15 mouse cellular contexts compared by ENCODE assay signal in the genomic region with DNA sequence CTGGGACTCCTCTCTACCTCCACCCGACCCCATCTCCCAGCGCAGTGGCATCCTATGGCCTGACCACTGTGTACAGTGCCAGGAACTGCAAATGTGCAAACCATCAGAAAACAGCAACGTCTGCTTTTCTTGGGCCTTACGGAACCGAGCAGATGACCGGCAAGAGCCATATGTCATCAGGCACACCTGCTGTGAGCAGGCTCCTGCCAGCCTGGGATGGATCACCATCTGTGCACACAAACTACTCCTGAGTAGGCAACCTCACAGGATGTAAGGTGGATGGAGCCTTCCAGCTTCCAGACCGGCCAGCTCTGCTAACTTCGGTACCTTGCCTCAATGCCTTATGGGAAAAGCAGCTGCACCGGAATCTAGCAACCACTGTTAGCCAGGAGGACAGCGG.
DNase-seq lines count a peak whose midpoint lies in the region; ATAC-seq lines count a peak whose summit lies in the region.
"Had no signal": no experiment of that assay in that cellular context is flagged by ENCODE, and none has a peak within 500 bp of the region (broad histone marks: within the 10 kb centered on the region; RNA-seq: fewer than 3 reads in every experiment).

No protein-coding gene starts in this region.

- H3K27ac ChIP-seq in hindbrain, embryonic 10.5 days = peak overlapping the region; percentile 16; the same call in 1 of the 2 replicates
- H3K27ac ChIP-seq in hindbrain, embryonic 12.5 days = no peak overlapping the region
- H3K27ac ChIP-seq: embryonic facial prominence, embryonic 12.5 days; limb, embryonic 12.5 days; liver, embryonic 14.5 days had no signal

- no peak overlapping the region for H3K4me3 ChIP-seq in hindbrain, embryonic 10.5 days
- no peak overlapping the region for H3K4me3 ChIP-seq in hindbrain, embryonic 12.5 days
- H3K4me3 ChIP-seq: embryonic facial prominence, embryonic 12.5 days; limb, embryonic 12.5 days had no signal

- no peaks in the 10 kb centered on the region for H3K27me3 ChIP-seq in hindbrain, embryonic 10.5 days (ENCODE audit: insufficient read depth, poor library complexity, severe bottlenecking)
- H3K27me3 ChIP-seq in hindbrain, embryonic 12.5 days = no peaks in the 10 kb centered on the region
- H3K27me3 ChIP-seq: embryonic facial prominence, embryonic 12.5 days had no signal

- H3K4me1 ChIP-seq in hindbrain, embryonic 10.5 days (replicated peaks) = peaks cover 25% of the 10 kb centered on the region
- peaks cover 18% of the 10 kb centered on the region for H3K4me1 ChIP-seq in hindbrain, embryonic 12.5 days

- H3K36me3 ChIP-seq in hindbrain, embryonic 10.5 days = no peaks in the 10 kb centered on the region
- no peaks in the 10 kb centered on the region for H3K36me3 ChIP-seq in hindbrain, embryonic 12.5 days
- H3K36me3 ChIP-seq: embryonic facial prominence, embryonic 12.5 days; limb, embryonic 12.5 days had no signal

- 81% methylated on average over 10 of the region's 10 CpGs for WGBS in hindbrain, embryonic 10.5 days
- 73% methylated on average over 10 of the region's 10 CpGs for WGBS in hindbrain, embryonic 12.5 days

- H3K4me2 ChIP-seq in hindbrain, embryonic 12.5 days (replicated peaks) = no peak overlapping the region
- H3K4me2 ChIP-seq: embryonic facial prominence, embryonic 12.5 days; limb, embryonic 12.5 days had no signal

- no peak for DNase-seq in hindbrain, embryonic 10.5 days (ENCODE audit: low spot score)
- peak; percentile 36 for DNase-seq in right cerebral cortex, postnatal 25 days
- DNase-seq in right cerebral cortex, adult 2 months (ENCODE audit: low spot score in 2 of 2) = no peak
- peak; percentile 90 to 96 for DNase-seq in cerebellum, postnatal 14 days
- no peak for DNase-seq in gastrocnemius, adult 8-10 months (ENCODE audit: low spot score in 2 of 2)
- DNase-seq in left cerebral cortex, adult 11 months (ENCODE audit: low spot score) = no peak
- DNase-seq: adrenal gland, adult 2 months; gastrocnemius, postnatal 25 days; heart, postnatal 10 days; kidney, postnatal 4 days had no signal

- no peak overlapping the region for H3K9ac ChIP-seq in hindbrain, embryonic 12.5 days
- H3K9ac ChIP-seq: embryonic facial prominence, embryonic 12.5 days; limb, embryonic 12.5 days; liver, embryonic 14.5 days had no signal

- no peak for ATAC-seq in hindbrain, embryonic 12.5 days (ENCODE audit: low FRiP score)
- ATAC-seq: inflammation-experienced regulatory T-cells, adult 6 months had no signal

- no peaks in the 10 kb centered on the region for H3K9me3 ChIP-seq in hindbrain, embryonic 10.5 days
- H3K9me3 ChIP-seq in hindbrain, embryonic 12.5 days (replicated peaks) = no peaks in the 10 kb centered on the region
- H3K9me3 ChIP-seq: embryonic facial prominence, embryonic 12.5 days; limb, embryonic 12.5 days had no signal

Comparison
In these comparisons a context has a peak if more than half of its experiments do, and no peak if none do; other contexts are left out.
1. DNase-seq: peak in right cerebral cortex, postnatal 25 days (single experiment) and cerebellum, postnatal 14 days (2 of 2); none in hindbrain, embryonic 10.5 days (single experiment), right cerebral cortex, adult 2 months (0 of 2), gastrocnemius, adult 8-10 months (0 of 2) and left cerebral cortex, adult 11 months (single experiment).